Mouse (Mus musculus) monocyte, adult 5-6 weeks (primary cell): Measurements from ENCODE around the gene Olfr1054. TPM values are rescaled to one million over a fixed set of nuclear protein-coding genes. Genes with fewer than 3 reads are reported as not detected.
"Not testable (repeated sequence)": the region's sequence is repeated elsewhere in the genome, so short reads cannot be mapped to it uniquely, and the experiment has no call there.

Source experiments
- ATAC-seq: fragments of 153-309, 156-312 bp; replicated peaks from 2 replicates; pipeline ENCODE4 v1.8.0; 2017; ENCODE audit warnings: mild to moderate bottlenecking; ENCODE audit not compliant: low TSS enrichment, insufficient number of reproducible peaks, severe bottlenecking, poor library complexity, low FRiP score
- total RNA-seq: library from RNA; stranded (forward); fragments of 200-1000, 200-491, 200-594 nt; gene quantifications from 3 replicates; pipeline ENCODE4 v1.2.3, GENCODE M21; 2017

Olfr1054 gene
- not detected in 3 replicates for total RNA-seq

GRCm38 (mm10) chr2:86335333-86335732, at the start of gene Olfr1054:
Gene Olfr1054 (minus strand): TSS chr2:86335433.
- ATAC-seq = no peak

- ATAC-seq = no peak
These were observed 43.1 kb upstream of the Olfr1054 start, which contains the start of gene Olfr1057 for GRCm38 (mm10) chr2:86378293-86378692. Gene Olfr1057 (minus strand): TSS chr2:86378393.

DNA sequence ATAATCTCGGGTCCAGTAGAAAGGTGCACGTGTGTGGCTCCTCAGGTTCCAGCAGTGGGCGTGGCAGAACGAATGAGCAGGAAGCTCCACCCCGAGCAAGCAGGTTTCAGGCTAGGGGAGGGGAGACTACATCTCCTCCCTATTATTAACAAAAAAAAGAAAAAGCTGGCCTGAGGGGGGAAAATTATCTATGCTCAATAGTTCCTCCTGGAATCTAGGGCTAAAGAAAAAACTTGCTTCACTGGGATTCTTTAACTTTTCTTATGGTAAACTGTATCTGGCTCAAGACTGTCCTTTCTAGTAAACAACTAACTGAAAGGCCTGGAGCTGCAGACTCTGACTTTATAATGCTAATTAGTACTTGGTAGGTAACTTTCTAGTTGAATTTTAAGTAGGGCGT, 31.1 kb upstream of the Olfr1054 start:
- ATAC-seq = not testable (repeated sequence)

DNA sequence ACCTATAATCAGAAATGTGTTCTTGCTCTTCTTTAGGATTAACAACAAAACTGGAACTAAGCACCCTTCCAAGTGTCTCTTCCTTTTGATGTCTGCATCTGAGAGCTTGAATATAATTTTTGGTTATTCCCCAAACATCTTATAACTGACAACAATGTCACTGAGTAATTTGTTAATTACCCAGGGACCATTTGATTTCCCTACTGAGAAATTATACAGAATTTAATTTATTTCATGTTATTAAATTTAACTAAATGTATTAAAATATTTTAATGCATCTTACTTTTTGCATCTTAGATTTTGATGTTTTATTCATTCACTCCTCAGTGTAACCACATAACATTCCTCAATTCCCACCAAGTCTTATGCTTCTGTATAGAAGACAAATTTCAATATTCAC, 27.1 kb upstream of the Olfr1054 start, which contains the start of gene Olfr1056:
Olfr1056 (minus strand) TSS at position 101 of the 400 bp plus-strand sequence.
- no peak for ATAC-seq

GRCm38 (mm10) chr2:86351751-86352150, 16.5 kb upstream of the Olfr1054 start:
- not testable (repeated sequence) for ATAC-seq

- no peak for ATAC-seq
These were observed 15.0 kb upstream of the Olfr1054 start, which contains the start of gene Olfr1055 for GRCm38 (mm10) chr2:86350184-86350583. Gene Olfr1055 (minus strand): TSS chr2:86350284.

DNA sequence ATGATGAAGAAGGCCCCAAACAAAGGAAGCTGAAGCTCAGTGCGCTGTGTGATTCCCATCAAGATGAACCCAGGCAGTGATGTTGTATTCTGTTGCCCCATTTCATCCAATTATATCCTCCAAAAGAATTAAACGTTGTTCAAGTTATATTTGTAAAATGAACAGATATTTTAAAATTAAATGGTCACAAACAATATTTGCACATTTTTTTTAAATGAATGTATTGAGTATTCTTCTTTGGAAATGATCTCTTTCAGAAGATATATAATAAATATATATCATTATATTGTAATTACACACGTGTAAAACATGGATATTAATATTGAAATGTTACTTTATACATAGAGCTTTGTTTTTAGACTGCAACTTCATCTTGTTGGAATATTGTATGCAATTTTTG, 20.0 kb downstream of the Olfr1054 start, which contains the start of gene Olfr1053:
Olfr1053 (minus strand) TSS at position 101 of the 400 bp plus-strand sequence.
- ATAC-seq = no peak

DNA sequence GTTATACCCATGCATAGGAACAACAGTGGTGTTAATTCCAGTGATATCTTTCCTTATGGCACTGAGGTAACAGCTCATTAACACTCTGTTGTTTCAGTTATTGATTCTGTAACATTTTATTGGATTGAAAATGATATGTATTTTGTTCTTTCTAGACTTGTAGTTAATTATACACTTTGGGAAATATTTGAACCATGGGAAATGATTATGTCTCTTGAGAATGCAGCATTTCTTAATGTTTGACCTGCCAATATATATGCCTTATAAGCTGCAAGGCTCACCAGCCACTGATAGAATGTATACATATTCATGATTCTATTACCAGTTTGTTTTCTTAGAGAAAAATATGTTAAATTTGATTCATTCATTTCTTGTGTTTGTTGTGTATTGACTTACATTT, 43.1 kb downstream of the Olfr1054 start, which contains the start of gene Olfr1052:
Olfr1052 (plus strand) TSS at position 301 of the 400 bp plus-strand sequence.
- no peak for ATAC-seq

Other genes with a start within 250 kb of the Olfr1054 start
- not detected in 3 replicates for gene Olfr1037, start 248.0 kb downstream of the Olfr1054 start, total RNA-seq
- gene Olfr1039, start 199.5 kb downstream of the Olfr1054 start, total RNA-seq = not detected in 3 replicates
- gene Olfr1040, start 188.7 kb downstream of the Olfr1054 start, total RNA-seq = not detected in 3 replicates
- gene Olfr1042, start 173.6 kb downstream of the Olfr1054 start, total RNA-seq = not detected in 3 replicates
- not detected in 3 replicates for gene Olfr1043, start 167.9 kb downstream of the Olfr1054 start, total RNA-seq
- not detected in 3 replicates for gene Olfr1044, start 157.6 kb downstream of the Olfr1054 start, total RNA-seq
- not detected in 3 replicates for gene Olfr52, start 149.8 kb downstream of the Olfr1054 start, total RNA-seq
- not detected in 3 replicates for gene Olfr1045, start 132.4 kb downstream of the Olfr1054 start, total RNA-seq
- gene Olfr1046, start 116.1 kb downstream of the Olfr1054 start, total RNA-seq = not detected in 3 replicates
- not detected in 3 replicates for gene Olfr1047, start 104.0 kb downstream of the Olfr1054 start, total RNA-seq
- gene Olfr1048, start 95.1 kb downstream of the Olfr1054 start, total RNA-seq = not detected in 3 replicates
- not detected in 3 replicates for gene Olfr1049, start 77.1 kb downstream of the Olfr1054 start, total RNA-seq
- not detected in 3 replicates for gene Olfr1051, start 56.3 kb downstream of the Olfr1054 start, total RNA-seq
- gene Olfr1052, start 43.0 kb downstream of the Olfr1054 start, total RNA-seq = not detected in 3 replicates
- gene Olfr1053, start 20.1 kb downstream of the Olfr1054 start, total RNA-seq = not detected in 3 replicates
- not detected in 3 replicates for gene Olfr1055, start 14.9 kb upstream of the Olfr1054 start, total RNA-seq
- gene Olfr1056, start 27.0 kb upstream of the Olfr1054 start, total RNA-seq = 0.64 TPM in 1 of 3 replicates, not detected in the others
- gene Olfr1057, start 43.0 kb upstream of the Olfr1054 start, total RNA-seq = not detected in 3 replicates
- gene Olfr1058, start 53.1 kb upstream of the Olfr1054 start, total RNA-seq = not detected in 3 replicates
- gene Olfr1061, start 78.6 kb upstream of the Olfr1054 start, total RNA-seq = not detected in 3 replicates
- not detected in 3 replicates for gene Olfr1062, start 91.3 kb upstream of the Olfr1054 start, total RNA-seq
- not detected in 3 replicates for gene Olfr1065, start 115.2 kb upstream of the Olfr1054 start, total RNA-seq
- not detected in 3 replicates for gene Olfr1066, start 120.8 kb upstream of the Olfr1054 start, total RNA-seq
- gene Olfr228, start 152.0 kb upstream of the Olfr1054 start, total RNA-seq = not detected in 3 replicates
- not detected in 3 replicates for gene Olfr1076, start 173.0 kb upstream of the Olfr1054 start, total RNA-seq
- gene Olfr1079, start 207.0 kb upstream of the Olfr1054 start, total RNA-seq = not detected in 3 replicates
- gene Olfr1080, start 222.8 kb upstream of the Olfr1054 start, total RNA-seq = not detected in 3 replicates